Mouse (Mus musculus) right cerebral cortex, postnatal 25 days (tissue): ENCODE data around the gene Slc1a2.

Source experiments
- DNase-seq: peaks from one replicate; pipeline ENCODE4 v3.0.0; 2022

Gene Slc1a2

GRCm38 (mm10) chr2:102721859-102722258 lies 63.4 kb downstream of the Slc1a2 start:
- no peak for DNase-seq

GRCm38 (mm10) chr2:102725054-102725453 lies 66.6 kb downstream of the Slc1a2 start:
- no peak for DNase-seq

- DNase-seq, result no peak
Measured at GRCm38 (mm10) chr2:102730386-102730785, 71.9 kb downstream of the Slc1a2 start.

- no peak for DNase-seq
Measured at GRCm38 (mm10) chr2:102730788-102731187, 72.3 kb downstream of the Slc1a2 start.

GRCm38 (mm10) chr2:102733128-102733527 lies 74.7 kb downstream of the Slc1a2 start:
- no peak for DNase-seq

GRCm38 (mm10) chr2:102734055-102734454 lies 75.6 kb downstream of the Slc1a2 start:
- DNase-seq, result no peak

- no peak for DNase-seq
Measured at GRCm38 (mm10) chr2:102735031-102735430, 76.6 kb downstream of the Slc1a2 start.

GRCm38 (mm10) chr2:102735811-102736210 lies 77.4 kb downstream of the Slc1a2 start:
- no peak for DNase-seq

GRCm38 (mm10) chr2:102736490-102736889 lies 78.0 kb downstream of the Slc1a2 start:
- no peak for DNase-seq

- DNase-seq, result no peak
Measured at GRCm38 (mm10) chr2:102738852-102739251, 80.4 kb downstream of the Slc1a2 start.

GRCm38 (mm10) chr2:102742685-102743084 lies 84.2 kb downstream of the Slc1a2 start:
- DNase-seq, result peak; percentile 50

GRCm38 (mm10) chr2:102743918-102744696 lies 85.6 kb downstream of the Slc1a2 start:
- DNase-seq, result no peak

- no peak for DNase-seq
Measured at GRCm38 (mm10) chr2:102745259-102745906, 86.9 kb downstream of the Slc1a2 start.

GRCm38 (mm10) chr2:102747758-102748157 lies 89.3 kb downstream of the Slc1a2 start:
- DNase-seq, result no peak

GRCm38 (mm10) chr2:102749926-102750325 lies 91.5 kb downstream of the Slc1a2 start:
- no peak for DNase-seq

- DNase-seq, result no peak
Measured at GRCm38 (mm10) chr2:102751846-102752245, 93.4 kb downstream of the Slc1a2 start.

GRCm38 (mm10) chr2:102757241-102757860 lies 98.9 kb downstream of the Slc1a2 start:
- DNase-seq, result no peak

GRCm38 (mm10) chr2:102759479-102759878 lies 101.0 kb downstream of the Slc1a2 start:
- no peak for DNase-seq

- DNase-seq, result no peak
Measured at GRCm38 (mm10) chr2:102760284-102761072, 102.0 kb downstream of the Slc1a2 start.

GRCm38 (mm10) chr2:102763176-102763575 lies 104.7 kb downstream of the Slc1a2 start:
- DNase-seq, result no peak

- no peak for DNase-seq
Measured at GRCm38 (mm10) chr2:102763991-102764390, 105.5 kb downstream of the Slc1a2 start.

- no peak for DNase-seq
Measured at GRCm38 (mm10) chr2:102764602-102765374, 106.3 kb downstream of the Slc1a2 start.
